Mouse (Mus musculus) embryonic stem cell, embryonic (primary cell): ENCODE measurements around the gene Trip10.

Experiments
- CTCF ChIA-PET, 4 experiments: fragments of 300-600 bp in 2 of 4; fragments of 350-600 bp in 2 of 4; sonication (Branson Sonifier 250); formaldehyde crosslinking; loops; one replicate each; lab custom pipeline; 2022; ENCODE audit warnings: inconsistent platforms in 2 of 4; lab: Charles Lee
- POLR2A ChIA-PET, 4 experiments: fragments of 300-600 bp in 2 of 4; fragments of 350-600 bp in 2 of 4; sonication (Branson Sonifier 250); formaldehyde crosslinking; loops; one replicate each; lab custom pipeline; 2022; ENCODE audit warnings: antibody characterized with exemption in 4 of 4, inconsistent platforms in 1 of 4; lab: Charles Lee

The Trip10 gene

DNA sequence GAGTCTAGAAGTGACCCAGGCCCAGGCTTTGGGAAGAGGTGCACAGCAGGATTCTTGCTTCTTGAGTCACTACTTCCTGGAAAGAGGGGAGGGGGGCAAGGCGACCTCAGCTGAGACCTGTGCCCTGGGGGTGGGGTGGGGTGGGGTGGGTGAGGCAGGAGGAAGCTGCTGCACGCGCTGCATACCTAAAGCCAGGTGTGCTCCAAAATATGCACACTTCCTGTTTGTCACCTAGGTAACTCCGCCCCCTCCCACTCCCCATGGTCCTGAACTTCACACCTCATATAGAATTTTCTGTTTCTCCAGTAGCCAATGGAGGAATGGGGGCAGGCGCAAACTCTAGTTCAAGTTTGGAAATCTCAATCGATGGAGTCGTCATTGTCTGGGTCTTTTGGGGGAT lies 24.6 kb downstream of the Trip10 start:
- CTCF ChIA-PET, result interaction anchor here in 2 of 4 experiments (0.6 to 1.3 kb wide), 3 partner anchors 31 to 1302 kb away, joined by 3 read pairs; no protein-coding TSS in a partner anchor
- POLR2A ChIA-PET, result interaction anchor here in 2 of 4 experiments (0.6 to 1.1 kb wide), 3 partner anchors 10 to 39 kb away, joined by 3 read pairs; partner anchors contain the start of gene Gpr108 (in 1 of the 2)

DNA sequence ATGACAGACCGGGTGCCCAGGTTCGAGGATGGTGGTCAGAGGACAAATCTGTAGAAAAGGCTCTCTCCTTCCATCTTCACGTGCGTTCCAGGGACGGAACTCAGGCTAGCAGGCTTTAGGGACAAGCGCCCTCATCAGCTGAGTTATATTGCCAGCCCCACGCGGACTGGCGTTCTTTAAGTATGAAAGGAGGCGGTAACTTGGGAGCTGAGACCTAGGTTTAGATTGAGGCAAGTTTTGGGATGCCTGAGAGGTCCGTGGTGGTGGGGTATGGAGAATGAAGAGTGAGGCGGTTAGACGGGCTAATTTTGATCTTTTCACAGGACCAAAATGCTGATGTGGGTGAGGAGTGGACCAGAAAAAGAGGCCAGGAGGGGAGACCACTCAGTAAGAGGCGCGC lies 25.4 kb downstream of the Trip10 start:
- ChIA-PET POLR2A (interaction anchor here in 3 of 4 experiments (0.7 to 2.7 kb wide), 8 partner anchors 11 to 243 kb away, joined by 3 to 12 read pairs (median 4); partner anchors contain the start of genes Gpr108 (in 2 of the 3), Khsrp (in 1 of the 3) and Trip10 (in 1 of the 3)), CTCF (interaction anchor here in 1 of 4 experiments (0.7 to 2.6 kb wide), 3 partner anchors 13 to 278 kb away, joined by 3 to 11 read pairs (median 3); partner anchors contain the start of gene Alkbh7)

DNA sequence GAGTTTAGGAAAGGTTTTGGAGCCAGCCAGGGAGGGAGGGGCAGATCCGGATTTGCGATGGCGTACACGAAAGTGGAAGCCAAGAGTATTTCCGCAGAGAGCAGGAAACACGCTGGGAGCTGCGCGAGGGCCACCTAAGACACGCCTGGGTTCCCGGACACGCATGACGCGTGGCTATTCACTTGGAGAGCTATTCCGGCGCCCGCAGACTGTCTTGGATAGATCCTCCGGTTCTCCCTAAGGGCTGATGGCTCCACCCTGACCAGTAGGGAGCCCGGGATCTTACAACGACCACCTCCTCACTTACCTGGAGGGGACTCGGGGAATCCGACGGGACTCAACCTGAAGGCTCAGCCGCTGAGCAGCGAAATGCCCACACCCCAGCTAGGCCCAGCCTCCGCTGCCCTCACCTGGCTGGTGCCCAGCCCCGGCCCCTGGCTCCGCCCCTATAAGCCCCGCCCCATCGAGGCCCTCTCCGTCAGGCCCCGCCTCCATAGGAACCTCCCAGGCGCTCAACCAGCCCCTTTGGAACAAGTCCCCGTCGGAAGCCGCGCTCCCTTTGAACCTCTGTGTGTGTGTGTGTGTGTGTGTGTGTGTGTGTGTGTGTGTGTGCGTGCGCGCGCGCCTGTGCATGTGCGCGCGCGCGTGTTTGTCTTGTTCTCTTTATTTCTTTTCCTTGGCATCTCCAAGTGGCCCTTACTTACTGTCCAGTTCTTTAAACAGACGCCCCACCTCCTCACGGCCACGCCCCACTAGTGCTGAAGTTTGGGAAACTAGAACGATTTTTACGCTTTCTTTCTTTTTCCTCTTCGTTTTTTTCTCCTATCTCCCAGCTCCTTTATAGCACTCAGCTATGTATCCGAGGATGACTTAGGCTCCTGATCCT lies 26.1 kb downstream of the Trip10 start:
- POLR2A ChIA-PET, result interaction anchor here (0.5 to 2.7 kb wide), 10 partner anchors 10 to 511 kb away, joined by 3 to 12 read pairs (median 4); partner anchors contain the start of genes Gpr108 (in 2 of the 4), Khsrp (in 2 of the 4), Dus3l (in 1 of the 4) and Trip10 (in 1 of the 4)

DNA sequence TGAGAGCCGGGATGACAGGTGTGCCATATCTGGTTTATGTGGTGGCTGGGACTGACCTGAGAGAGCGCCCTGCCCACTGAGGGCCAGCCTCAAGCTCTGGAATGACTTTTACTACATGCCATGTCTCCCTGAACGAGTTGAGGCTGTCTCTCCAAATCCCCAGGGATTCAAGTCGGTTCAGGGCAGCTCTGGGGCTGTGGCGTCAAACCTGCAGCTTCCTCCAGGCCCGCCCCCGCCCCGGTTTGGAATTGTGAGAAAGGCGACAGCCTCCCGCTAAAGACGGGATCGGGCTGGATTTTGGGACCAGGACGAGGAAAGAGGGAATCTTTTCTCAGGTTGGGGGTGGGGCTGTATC lies 26.7 kb downstream of the Trip10 start:
- CTCF ChIA-PET, result interaction anchor here (0.6 to 2.6 kb wide), 28 partner anchors 10 to 225 kb away, joined by 3 to 30 read pairs (median 5); partner anchors contain the start of genes Gpr108 (in 4 of the 4) and Trip10 (in 1 of the 4)
- POLR2A ChIA-PET, result interaction anchor here (0.5 to 2.7 kb wide), 13 partner anchors 10 to 265 kb away, joined by 3 to 12 read pairs (median 4); partner anchors contain the start of genes Gpr108 (in 3 of the 4), Khsrp (in 2 of the 4), Gm17949 (in 1 of the 4) and Gtf2f1 (in 1 of the 4)

More for the DNA sequence above, 26.1 kb downstream of the Trip10 start:
- CTCF ChIA-PET, result interaction anchor here (0.6 to 2.6 kb wide), 16 partner anchors 9 to 224 kb away, joined by 3 to 30 read pairs (median 5); partner anchors contain the start of gene Gpr108 (in 1 of the 4)

DNA sequence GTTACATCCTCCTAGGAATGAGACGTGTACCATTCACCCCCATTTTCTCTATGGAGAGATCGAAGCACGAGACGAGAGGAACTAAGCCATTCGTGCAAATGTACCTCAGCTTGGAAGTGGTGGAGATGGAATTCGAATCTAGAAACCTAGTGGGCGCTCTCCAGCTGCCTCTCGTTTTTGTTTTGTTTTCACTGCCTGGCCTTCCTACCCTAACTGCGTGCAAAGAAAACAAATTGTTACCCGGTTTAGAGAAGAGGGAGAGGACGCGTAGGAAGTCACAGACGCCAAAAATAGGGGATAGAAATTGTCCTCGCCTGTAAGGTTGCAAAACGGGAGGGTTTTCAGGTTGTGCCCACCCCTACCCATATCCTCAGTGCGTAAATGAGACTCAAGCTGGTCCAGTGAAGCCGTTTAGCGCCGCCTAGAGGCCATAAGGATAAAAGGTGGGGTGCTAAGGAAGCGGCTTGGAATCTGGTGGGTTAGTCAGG lies 27.4 kb downstream of the Trip10 start:
- POLR2A ChIA-PET, result interaction anchor here in 3 of 4 experiments (0.6 to 2.7 kb wide), 9 partner anchors 11 to 265 kb away, joined by 3 to 12 read pairs (median 4); partner anchors contain the start of genes Gpr108 (in 3 of the 3), Gm17949 (in 1 of the 3), Gtf2f1 (in 1 of the 3) and Khsrp (in 1 of the 3)

DNA sequence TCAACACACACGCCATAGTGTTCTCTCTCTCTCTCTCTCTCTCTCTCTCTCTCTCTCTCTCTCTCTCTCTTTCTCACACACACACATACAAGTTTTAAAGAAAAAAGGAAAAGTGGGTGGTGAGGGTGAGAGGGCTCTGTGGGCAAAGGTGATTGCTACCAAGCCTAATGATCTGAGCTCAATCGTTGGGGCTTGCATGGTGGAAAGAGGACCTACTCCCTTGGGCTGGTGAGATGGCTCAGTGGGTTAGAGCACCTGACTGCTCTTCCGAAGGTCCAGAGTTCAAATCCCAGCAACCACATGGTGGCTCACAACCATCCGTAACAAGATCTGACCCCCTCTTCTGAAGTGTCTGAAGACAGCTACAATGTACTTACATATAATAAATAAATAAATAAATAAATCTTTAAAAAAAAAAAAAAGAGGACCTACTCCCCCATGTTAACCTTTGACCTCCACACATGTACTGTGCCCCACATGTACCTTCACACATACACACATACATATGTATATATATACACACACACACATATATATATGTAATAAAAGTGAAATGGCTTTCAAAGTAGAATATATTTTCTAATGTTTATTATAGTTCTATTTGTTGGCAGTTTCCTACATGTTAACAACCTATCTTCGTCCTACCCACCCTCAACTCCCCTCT lies 28.5 kb downstream of the Trip10 start:
- CTCF ChIA-PET, result interaction anchor here in 3 of 4 experiments (0.7 to 2.6 kb wide), 12 partner anchors 9 to 281 kb away, joined by 3 to 30 read pairs (median 7); partner anchors contain the start of genes Gpr108 (in 3 of the 3) and Alkbh7 (in 1 of the 3)
- POLR2A ChIA-PET, result interaction anchor here in 2 of 4 experiments (0.6 to 2.1 kb wide), 3 partner anchors 12 to 399 kb away, joined by 4 to 7 read pairs (median 5); no protein-coding TSS in a partner anchor

More for the DNA sequence above, 27.4 kb downstream of the Trip10 start:
- CTCF ChIA-PET, result interaction anchor here (0.5 to 2.6 kb wide), 37 partner anchors 10 to 279 kb away, joined by 3 to 30 read pairs (median 4); partner anchors contain the start of genes Gpr108 (in 4 of the 4), Alkbh7 (in 1 of the 4) and Trip10 (in 1 of the 4)

DNA sequence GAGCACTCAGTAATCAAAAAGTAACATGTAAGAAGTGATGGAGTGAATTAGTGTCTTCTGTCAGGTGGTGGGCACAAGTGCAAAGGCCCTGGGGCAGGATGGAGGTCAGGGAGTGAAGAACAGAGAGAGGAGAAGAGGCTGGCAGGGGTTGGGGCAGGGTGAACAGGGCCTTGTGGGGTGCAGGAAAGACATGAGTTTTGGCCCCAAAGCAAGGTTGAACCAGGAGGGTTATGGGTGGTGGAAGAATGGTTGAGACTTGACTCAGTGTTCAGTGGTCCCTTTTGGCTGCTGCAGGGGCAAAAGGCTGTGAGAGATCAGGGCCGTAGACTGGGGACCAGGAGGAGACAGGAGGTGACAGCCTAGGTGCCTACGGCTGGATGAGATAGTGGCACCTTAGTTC lies 29.3 kb downstream of the Trip10 start:
- CTCF ChIA-PET, result interaction anchor here in 3 of 4 experiments (0.5 to 1.2 kb wide), 4 partner anchors 57 to 550 kb away, joined by 3 read pairs; no protein-coding TSS in a partner anchor
- POLR2A ChIA-PET, result interaction anchor here in 1 of 4 experiments (0.6 to 0.9 kb wide), 2 partner anchors 247 to 281 kb away, joined by 3 read pairs; partner anchors contain the start of genes Alkbh7 and Khsrp

DNA sequence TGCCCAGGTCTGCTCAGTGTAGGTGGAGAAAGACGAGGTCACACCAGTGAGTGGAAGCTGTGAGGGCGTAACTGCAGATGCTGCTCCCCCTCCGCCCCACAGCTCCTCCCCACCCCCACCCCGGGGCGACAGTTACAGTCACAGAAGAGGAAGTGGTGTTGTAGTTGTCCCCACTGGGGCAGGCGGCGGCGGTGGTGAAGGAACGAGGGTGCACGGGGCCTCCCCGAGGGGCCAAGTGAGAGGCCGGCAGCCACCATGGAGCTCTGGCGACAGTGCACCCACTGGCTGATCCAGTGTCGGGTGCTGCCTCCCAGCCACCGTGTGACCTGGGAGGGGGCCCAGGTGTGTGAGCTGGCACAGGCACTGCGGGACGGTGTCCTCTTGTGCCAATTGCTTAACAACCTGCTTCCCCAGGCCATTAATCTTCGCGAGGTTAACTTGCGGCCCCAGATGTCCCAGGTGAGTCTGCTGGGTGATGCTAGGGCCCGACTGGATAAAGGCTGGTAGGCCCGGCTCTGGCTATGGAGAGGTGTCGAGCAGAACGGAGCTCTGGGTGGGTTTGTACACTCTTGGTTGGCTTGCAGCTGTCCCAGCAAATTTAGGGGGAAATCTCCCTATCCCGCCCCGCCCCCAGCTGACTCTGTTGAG lies 29.8 kb downstream of the Trip10 start, which contains the start of gene Vav1:
Vav1 (plus strand) TSS at position 158 of the 648 bp plus-strand sequence.
- POLR2A ChIA-PET, result interaction anchor here in 2 of 4 experiments (0.6 to 0.9 kb wide), 5 partner anchors 15 to 282 kb away, joined by 3 to 4 read pairs (median 3); partner anchors contain the start of genes Alkbh7 (in 1 of the 2) and Khsrp (in 1 of the 2)
- CTCF ChIA-PET, result interaction anchor here in 3 of 4 experiments (0.5 to 1.2 kb wide), 8 partner anchors 13 to 551 kb away, joined by 3 to 5 read pairs (median 3); no protein-coding TSS in a partner anchor

DNA sequence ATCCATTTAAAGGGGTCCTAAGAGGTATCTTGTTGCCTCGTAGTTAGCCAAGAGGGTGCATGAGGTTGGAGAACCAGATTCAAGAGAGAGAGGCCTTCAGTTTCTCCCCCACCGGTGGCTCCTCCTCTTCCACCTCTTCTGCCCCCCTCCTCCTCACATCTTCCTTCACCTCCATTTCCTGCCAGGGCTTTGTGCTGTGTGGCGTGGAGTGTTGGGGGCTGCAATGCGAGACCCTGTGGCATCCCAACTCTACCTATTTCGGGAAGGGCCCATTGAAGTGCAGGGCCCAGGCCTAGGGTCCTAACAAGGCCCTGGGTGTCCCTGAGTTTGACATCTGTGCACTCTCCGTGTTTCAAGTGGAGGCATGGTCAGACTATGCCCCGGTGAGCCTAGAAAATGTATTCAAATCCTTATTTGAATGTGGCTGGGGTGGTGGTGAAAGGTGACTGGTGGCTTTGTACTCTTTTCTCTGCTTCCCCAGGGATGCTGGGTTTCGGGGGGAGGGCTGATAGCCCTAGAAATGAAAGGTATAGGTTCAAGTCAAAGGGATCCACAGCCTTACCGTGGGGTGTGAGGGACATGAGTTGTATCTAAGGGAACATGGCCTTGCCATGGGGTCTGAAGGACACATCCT lies 30.5 kb downstream of the Trip10 start:
- POLR2A ChIA-PET, result interaction anchor here in 2 of 4 experiments (0.6 to 0.8 kb wide), 4 partner anchors 15 to 248 kb away, joined by 3 to 4 read pairs (median 3); partner anchors contain the start of gene Khsrp (in 1 of the 2)
- CTCF ChIA-PET, result interaction anchor here in 3 of 4 experiments (0.6 to 1.2 kb wide), 7 partner anchors 14 to 241 kb away, joined by 3 to 5 read pairs (median 3); no protein-coding TSS in a partner anchor

DNA sequence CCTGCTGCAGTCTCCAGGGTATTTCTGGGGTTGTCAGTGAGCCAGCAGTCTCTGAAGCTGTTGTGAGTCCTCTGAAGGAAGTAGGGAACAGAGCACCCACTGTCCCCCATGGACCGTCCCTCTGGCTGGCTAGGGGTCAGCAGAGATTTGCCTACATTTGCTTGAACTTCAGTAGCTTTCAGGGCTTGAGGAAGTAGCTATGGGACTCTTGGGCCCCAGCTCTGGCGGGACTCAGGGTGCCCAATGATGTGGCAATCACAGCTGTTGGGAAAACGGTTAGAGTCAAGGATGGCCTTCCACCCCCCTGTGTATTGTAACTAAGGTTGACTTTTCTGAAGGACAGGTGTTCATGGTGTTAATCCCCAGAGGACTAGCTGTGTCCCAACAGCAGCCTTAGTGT lies 31.2 kb downstream of the Trip10 start:
- CTCF ChIA-PET, result no interaction called here
- POLR2A ChIA-PET, result no interaction called here

DNA sequence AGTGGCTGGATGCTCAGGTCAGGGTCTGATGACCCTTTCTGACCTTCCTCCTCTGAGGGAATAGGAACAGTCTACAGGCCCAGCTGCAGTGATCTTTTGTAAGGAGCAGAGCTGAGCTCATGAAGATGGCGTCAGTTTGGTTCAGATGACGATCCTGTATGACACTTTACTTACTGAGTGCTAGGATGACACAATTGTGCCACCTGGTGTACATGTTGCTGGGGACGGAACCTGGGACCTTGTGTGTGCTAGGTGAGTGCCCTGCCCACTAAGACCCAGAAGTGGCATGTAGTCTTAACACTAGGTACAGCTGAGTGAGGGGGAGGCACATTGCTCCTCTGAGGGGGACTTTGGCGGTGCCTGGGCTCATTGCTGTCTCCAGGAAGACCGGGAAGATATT lies 34.7 kb downstream of the Trip10 start:
- POLR2A ChIA-PET, result no interaction called here
- CTCF ChIA-PET, result no interaction called here

DNA sequence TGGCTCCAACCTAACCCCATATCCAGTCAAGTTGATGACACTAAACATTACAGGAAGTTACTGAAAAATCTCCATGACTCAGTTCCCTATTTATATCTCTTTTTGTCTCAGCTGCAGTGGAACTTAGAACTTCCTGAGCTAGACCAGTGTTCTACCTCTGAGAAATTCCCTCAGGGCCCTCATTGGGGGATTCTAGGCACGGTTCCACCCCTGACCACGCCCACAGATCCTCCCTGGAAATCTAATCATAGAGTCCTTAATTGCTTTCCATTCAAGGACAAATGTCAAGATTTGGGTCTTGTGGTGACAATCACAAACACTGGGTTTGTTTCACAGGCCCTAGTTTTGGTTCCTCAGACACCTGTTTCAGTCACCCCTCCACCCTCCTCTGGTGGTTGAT lies 35.8 kb downstream of the Trip10 start:
- CTCF ChIA-PET, result interaction anchor here in 1 of 4 experiments (0.6 to 1.1 kb wide), 2 partner anchors 76 to 387 kb away, joined by 3 read pairs; no protein-coding TSS in a partner anchor
- POLR2A ChIA-PET, result no interaction called here

DNA sequence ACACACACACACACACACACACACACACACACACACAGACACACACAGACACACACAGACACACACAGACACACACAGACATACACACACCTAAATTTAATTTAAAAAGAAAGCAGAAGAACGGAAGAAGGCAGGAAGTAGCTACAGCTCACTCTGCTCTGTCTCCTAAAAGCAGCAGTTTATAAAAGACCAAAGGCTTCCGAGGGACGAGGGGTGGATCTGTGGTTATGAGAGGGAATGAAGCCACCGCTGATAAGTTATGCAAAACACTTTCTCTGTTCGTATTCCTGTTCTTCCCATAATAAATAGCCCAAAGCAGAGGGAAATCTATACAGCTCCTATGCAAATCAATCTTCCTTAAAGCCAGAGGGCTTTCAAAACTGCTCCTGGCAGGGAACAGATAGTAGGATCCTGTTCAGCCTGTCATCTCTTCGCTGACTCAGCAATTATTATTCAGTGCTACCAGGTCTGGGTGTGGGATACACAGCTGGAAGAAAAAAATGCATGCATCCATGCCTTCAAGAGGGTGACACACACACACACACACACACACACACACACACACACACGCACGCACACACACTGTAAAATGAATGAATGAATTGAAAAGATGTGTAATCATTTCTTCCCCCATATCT lies 37.6 kb downstream of the Trip10 start:
- ChIA-PET CTCF (interaction anchor here in 2 of 4 experiments (1.6 to 2.8 kb wide), 2 partner anchors 10 kb away, joined by 5 to 7 read pairs; no protein-coding TSS in a partner anchor), POLR2A (interaction anchor here in 3 of 4 experiments (0.6 to 0.9 kb wide), 3 partner anchors 25 to 255 kb away, joined by 3 to 4 read pairs (median 4); partner anchors contain the start of gene Khsrp (in 1 of the 3))

DNA sequence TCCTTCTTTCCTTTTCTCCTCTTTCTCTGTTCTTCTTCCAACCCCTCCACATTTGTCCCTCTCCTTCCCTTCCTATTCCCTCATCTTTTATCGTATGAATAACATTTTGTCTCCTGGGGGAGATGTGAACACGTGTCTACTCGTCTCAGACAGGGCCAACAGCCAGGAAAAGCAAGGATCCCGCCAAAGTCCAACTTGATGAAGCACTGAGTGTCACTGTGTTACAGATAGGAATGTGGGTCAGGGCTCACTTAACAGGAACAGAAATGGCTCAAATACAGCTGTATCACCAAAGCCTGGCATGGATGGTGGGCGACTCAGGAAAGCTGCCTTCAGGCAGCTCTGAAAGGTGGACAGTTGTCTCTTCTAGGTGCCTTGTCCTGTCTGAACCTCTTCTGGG lies 40.0 kb downstream of the Trip10 start:
- POLR2A ChIA-PET, result no interaction called here

DNA sequence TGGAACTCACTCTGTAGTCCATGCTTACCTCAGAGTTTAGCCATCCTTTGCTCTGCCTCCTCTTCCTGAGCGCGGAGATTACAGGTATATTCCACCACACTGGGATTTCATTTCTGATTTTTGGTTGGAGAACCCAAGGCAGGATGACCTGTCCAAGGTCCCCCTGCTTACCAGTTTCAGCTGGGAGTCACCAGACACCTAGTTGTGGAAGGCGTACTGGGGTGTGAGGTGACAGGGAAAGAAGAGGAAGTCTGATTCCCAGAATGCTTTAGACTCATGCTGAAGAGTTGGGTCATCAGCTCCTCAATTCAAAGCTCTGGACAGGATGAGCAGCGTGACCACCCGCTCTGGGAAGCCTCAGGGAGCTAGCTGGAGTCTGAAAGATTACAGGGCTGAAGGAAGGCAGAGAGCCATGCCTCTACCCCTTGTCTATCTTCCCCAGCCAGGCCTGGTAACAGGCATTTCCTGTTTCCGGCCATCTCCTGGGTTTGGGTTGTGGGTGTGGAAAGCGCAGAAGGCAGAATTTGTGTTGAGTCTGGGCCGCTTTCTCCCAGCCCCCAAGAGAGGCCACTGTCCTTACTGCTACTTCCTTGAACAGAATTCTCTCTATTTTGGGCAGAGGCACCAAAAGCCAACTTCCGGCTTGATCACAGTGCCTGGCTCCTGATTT lies 40.9 kb downstream of the Trip10 start:
- POLR2A ChIA-PET, result interaction anchor here in 2 of 4 experiments (0.6 to 1.2 kb wide), 2 partner anchors 26 to 538 kb away, joined by 3 to 4 read pairs; no protein-coding TSS in a partner anchor
- CTCF ChIA-PET, result interaction anchor here in 1 of 4 experiments (1.6 kb wide), 1 partner anchor 13 kb away, joined by 6 read pairs; no protein-coding TSS in a partner anchor

More for the DNA sequence above, 40.0 kb downstream of the Trip10 start:
- CTCF ChIA-PET, result interaction anchor here in 1 of 4 experiments (1.6 kb wide), 1 partner anchor 12 kb away, joined by 6 read pairs; no protein-coding TSS in a partner anchor
